Mouse (Mus musculus) midbrain, embryonic 16.5 days (tissue): ENCODE results near the gene Adamts5. TPM values are rescaled to one million over a fixed set of nuclear protein-coding genes. Genes with fewer than 3 reads are reported as not detected.

Experiments used
- ATAC-seq: fragments of 200-750 bp; cut with Nextera tagmentation; 2 replicates; pipeline ENCODE4 v1.8.0; 2017; ENCODE audit warnings: moderate TSS enrichment
- H3K27ac ChIP-seq: fragments of 300-500 bp; sonication (generic); 2 replicates; pipeline ENCODE4 v1.5.1; 2014; ENCODE audit warnings: mild to moderate bottlenecking, low read length, mixed read lengths
- H3K27me3 ChIP-seq: fragments of 300-500 bp; sonication (generic); 2 replicates; pipeline ENCODE4 v1.6.1; 2014; ENCODE audit warnings: low read depth, low read length, mixed read lengths; ENCODE audit not compliant: control insufficient read depth, insufficient read depth
- H3K36me3 ChIP-seq: fragments of 300-500 bp; sonication (generic); 2 replicates; pipeline ENCODE4 v1.6.1; 2014; ENCODE audit warnings: mild to moderate bottlenecking, low read length, moderate library complexity, mixed read lengths; ENCODE audit not compliant: control insufficient read depth, insufficient read depth
- H3K4me1 ChIP-seq: fragments of 300-500 bp; sonication (generic); 2 replicates; pipeline ENCODE4 v1.6.1; 2014; ENCODE audit warnings: mild to moderate bottlenecking, low read length, mixed read lengths; ENCODE audit not compliant: control insufficient read depth, insufficient read depth
- H3K4me2 ChIP-seq: fragments of 300-500 bp; sonication (generic); 2 replicates; pipeline ENCODE4 v1.6.1; 2014; ENCODE audit warnings: mild to moderate bottlenecking, low read length, mixed read lengths
- H3K4me3 ChIP-seq: fragments of 300-500 bp; sonication (generic); 2 replicates; pipeline ENCODE4 v1.5.1; 2014; ENCODE audit warnings: low read depth, mild to moderate bottlenecking, low read length, moderate library complexity, mixed read lengths
- H3K9ac ChIP-seq: fragments of 300-500 bp; sonication (generic); 2 replicates; pipeline ENCODE4 v1.6.1; 2014; ENCODE audit warnings: low read depth, low read length, mixed read lengths
- H3K9me3 ChIP-seq: fragments of 300-500 bp; sonication (generic); replicated peaks from 2 replicates; pipeline ENCODE4 v1.6.1; 2014; ENCODE audit warnings: mild to moderate bottlenecking, low read length, mixed read lengths; ENCODE audit not compliant: control insufficient read depth, poor library complexity, severe bottlenecking
- WGBS: fragments of 180-500 bp; shearing (Covaris S2); extraction: QIAGEN DNeasy Blood & Tissue Kit; methylation state at CpG from one replicate; pipeline ENCODE4 v1.1.7; 2014; 5-methylcytosine and 5-hydroxymethylcytosine counted together
- polyA plus RNA-seq: library from polyadenylated mRNA; unstranded; fragments of >200 nt; fragmentation: Nextera tagmentation; extraction: Ambion mirVana; gene quantifications from 2 replicates; pipeline ENCODE4 v1.2.1, GENCODE M21; 2015

Gene Adamts5
- polyA plus RNA-seq, 1 experiment from 2014 or later = 2.4 TPM

GRCm38 (mm10) chr16:85871248-85871647, 30.4 kb downstream of the Adamts5 start:
- Histone ChIP-seq H3K36me3 (no peaks in the 10 kb centered on the region), H3K27ac (no peak overlapping the region), H3K27me3 (no peaks in the 10 kb centered on the region), H3K9ac (no peak overlapping the region), H3K9me3 (no peaks in the 10 kb centered on the region), H3K4me1 (no peaks in the 10 kb centered on the region), H3K4me3 (no peak overlapping the region), H3K4me2 (no peak overlapping the region)
- ATAC-seq = no peak

DNA sequence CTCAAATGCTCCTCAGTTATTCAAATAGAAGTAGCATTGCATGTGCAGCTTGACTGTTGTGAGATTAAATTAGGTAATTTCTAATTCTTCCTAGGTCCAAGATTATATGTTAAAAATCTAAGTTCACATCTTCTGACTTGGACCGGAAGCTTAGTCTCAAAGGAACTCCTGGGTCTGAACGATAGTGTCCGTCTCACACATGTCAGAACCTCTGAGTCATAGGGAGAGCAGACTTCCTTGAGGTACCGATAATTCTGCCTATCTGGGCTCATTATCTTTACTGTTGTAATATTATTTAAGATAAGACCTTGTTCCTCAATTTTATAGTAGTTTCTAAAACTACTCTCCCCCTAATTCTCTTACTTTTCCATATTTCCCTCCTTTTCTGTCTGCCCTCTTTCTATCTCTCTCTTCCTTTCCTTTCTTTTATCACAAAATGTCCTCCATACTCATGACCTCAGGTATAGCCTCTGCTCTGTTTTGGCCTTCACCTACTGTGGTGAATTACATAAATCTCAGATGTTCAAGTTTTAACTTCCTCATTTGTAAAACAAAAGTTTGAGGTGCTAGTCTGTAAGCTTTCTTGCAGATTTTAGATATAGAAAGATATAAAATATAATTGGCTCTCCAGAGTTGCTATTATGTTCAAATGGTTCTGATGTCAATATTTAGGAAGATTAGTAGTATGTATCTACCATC, 36.8 kb downstream of the Adamts5 start:
- Histone ChIP-seq H3K27me3 (no peaks in the 10 kb centered on the region), H3K4me3 (no peak overlapping the region), H3K4me2 (no peak overlapping the region), H3K9ac (no peak overlapping the region), H3K4me1 (no peaks in the 10 kb centered on the region), H3K36me3 (no peaks in the 10 kb centered on the region; the same call in 1 of the 2 replicates), H3K27ac (no peak overlapping the region), H3K9me3 (no peaks in the 10 kb centered on the region)
- WGBS = 96% methylated on average over 4 of the region's 4 CpGs
- no peak for ATAC-seq

GRCm38 (mm10) chr16:85854505-85854904, 47.1 kb downstream of the Adamts5 start:
- no peak for ATAC-seq
- H3K36me3 ChIP-seq = no peaks in the 10 kb centered on the region
- no peak overlapping the region for H3K9ac ChIP-seq
- no peaks in the 10 kb centered on the region for H3K9me3 ChIP-seq
- no peak overlapping the region for H3K4me3 ChIP-seq
- 95% methylated on average over 5 of the region's 5 CpGs for WGBS
- H3K27me3 ChIP-seq = no peaks in the 10 kb centered on the region
- H3K4me1 ChIP-seq = no peaks in the 10 kb centered on the region
- H3K27ac ChIP-seq = no peak overlapping the region
- H3K4me2 ChIP-seq = no peak overlapping the region

DNA sequence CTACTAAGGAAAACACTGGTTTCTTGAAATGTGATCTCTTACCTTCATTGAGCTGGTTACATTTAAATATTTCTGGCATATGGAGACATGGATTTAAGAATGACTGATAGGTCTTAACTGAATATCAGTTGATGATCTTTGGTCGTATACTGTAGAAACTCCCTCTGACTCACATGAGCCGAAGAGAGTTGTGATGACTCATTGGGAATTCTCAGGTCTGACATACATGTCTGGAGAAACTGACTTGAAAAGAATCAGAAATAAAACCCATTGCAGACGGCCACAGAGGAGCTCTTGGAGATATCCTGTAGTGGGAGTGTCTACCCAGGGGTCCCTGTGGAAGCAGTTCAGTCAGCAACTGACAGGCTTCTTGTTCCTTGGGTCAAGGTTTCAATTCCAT, 74.6 kb downstream of the Adamts5 start:
- Histone ChIP-seq H3K27me3 (no peaks in the 10 kb centered on the region), H3K4me2 (no peak overlapping the region), H3K4me3 (no peak overlapping the region), H3K27ac (no peak overlapping the region), H3K36me3 (no peaks in the 10 kb centered on the region), H3K4me1 (no peaks in the 10 kb centered on the region), H3K9me3 (no peaks in the 10 kb centered on the region), H3K9ac (no peak overlapping the region)
- 81% methylated on average over 3 of the region's 3 CpGs for WGBS
- ATAC-seq = no peak

DNA sequence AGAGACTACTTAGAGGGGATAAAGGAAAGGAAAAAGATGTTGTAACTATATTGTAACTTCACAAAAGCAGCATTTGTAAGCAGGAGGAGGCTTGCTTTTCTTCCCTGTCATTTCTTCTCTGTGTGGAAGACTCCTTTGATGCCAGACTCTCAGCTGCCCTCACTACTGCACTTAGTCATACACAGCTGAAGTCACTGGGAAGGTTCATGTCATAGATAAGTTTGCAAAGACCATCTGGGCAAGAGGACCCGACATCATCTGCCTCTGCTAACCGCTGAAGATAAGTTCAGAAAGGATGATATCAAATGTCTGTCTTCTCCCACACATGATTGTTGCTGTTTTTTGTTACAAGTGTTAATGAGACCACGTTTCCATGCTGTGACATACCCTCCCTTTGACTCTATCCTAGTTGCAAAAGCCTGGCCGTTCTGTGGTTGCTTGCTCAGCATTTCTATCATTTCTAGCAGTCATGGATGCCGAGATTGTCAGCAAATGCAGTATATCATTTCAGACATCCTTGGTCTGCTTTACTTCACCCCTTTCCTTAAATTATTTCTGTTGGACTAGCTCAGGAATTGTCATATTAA, 79.2 kb downstream of the Adamts5 start:
- no peak overlapping the region for H3K4me3 ChIP-seq
- H3K9me3 ChIP-seq = no peaks in the 10 kb centered on the region
- no peak for ATAC-seq
- H3K4me2 ChIP-seq = no peak overlapping the region
- no peak overlapping the region for H3K27ac ChIP-seq
- no peaks in the 10 kb centered on the region for H3K4me1 ChIP-seq
- no peaks in the 10 kb centered on the region for H3K36me3 ChIP-seq
- H3K9ac ChIP-seq = no peak overlapping the region
- H3K27me3 ChIP-seq = no peaks in the 10 kb centered on the region
- 86% methylated on average over 5 of the region's 5 CpGs for WGBS

- H3K4me3 ChIP-seq = no peak overlapping the region
- no peaks in the 10 kb centered on the region for H3K27me3 ChIP-seq
- H3K4me2 ChIP-seq = no peak overlapping the region
- H3K27ac ChIP-seq = no peak overlapping the region
- no peaks in the 10 kb centered on the region for H3K4me1 ChIP-seq
- ATAC-seq = peak; percentile 66
- H3K9ac ChIP-seq = no peak overlapping the region
- H3K36me3 ChIP-seq = no peaks in the 10 kb centered on the region
- WGBS = 56% methylated on average over 5 of the region's 5 CpGs
- H3K9me3 ChIP-seq = no peaks in the 10 kb centered on the region
Measured at GRCm38 (mm10) chr16:85819808-85820458, 81.7 kb downstream of the Adamts5 start.

DNA sequence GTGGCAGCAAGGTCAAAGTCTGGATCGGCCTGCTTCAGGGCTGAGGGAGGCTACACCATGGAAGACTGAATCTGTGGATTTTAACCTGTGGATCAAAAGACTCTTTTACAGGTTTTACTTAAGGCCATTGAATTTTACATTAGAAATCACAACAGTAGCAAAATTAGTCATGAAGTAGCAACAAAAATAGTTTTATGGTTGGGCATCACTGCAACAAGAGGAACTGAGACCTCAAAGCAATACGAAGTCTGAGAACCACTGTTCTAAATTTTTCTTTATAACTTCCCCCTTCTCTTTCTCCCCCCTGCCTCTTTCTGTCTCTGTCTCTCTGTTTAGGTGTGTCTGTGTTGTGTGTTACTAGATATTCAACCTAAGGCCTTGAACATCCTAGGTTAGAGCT, 87.5 kb downstream of the Adamts5 start:
- no peaks in the 10 kb centered on the region for H3K27me3 ChIP-seq
- H3K9me3 ChIP-seq = no peaks in the 10 kb centered on the region
- no peaks in the 10 kb centered on the region for H3K36me3 ChIP-seq
- H3K9ac ChIP-seq = no peak overlapping the region
- H3K27ac ChIP-seq = no peak overlapping the region
- H3K4me1 ChIP-seq = no peaks in the 10 kb centered on the region
- H3K4me2 ChIP-seq = no peak overlapping the region
- H3K4me3 ChIP-seq = no peak overlapping the region
- 96% methylated on average over 2 of the region's 2 CpGs for WGBS
- ATAC-seq = no peak

DNA sequence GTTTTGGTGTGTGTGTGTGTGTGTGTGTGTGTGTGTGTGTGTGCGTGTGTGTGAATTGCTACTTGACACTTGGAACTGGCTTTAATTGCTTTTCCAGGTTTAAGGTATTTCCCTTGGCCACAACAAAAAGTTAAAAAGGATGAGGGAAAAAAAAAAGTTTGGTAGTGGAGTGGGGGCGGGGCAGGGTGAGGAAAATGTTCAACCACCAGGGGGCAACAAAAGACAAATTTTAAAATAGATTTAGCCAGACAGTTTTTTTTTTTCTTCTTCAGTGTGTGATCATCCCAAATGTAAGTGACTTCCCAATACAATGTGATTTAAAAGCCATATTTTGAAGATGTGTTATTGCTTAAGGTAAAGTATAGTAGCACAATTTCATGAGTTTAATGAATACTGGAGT, 94.0 kb downstream of the Adamts5 start:
- Histone ChIP-seq H3K27ac (no peak overlapping the region), H3K27me3 (peaks cover 4% of the 10 kb centered on the region), H3K4me2 (no peak overlapping the region), H3K9ac (no peak overlapping the region), H3K36me3 (no peaks in the 10 kb centered on the region), H3K4me1 (peaks cover 8% of the 10 kb centered on the region; the same call in 1 of the 2 replicates), H3K9me3 (no peaks in the 10 kb centered on the region), H3K4me3 (no peak overlapping the region)
- 13% methylated on average over 2 of the region's 2 CpGs for WGBS
- no peak for ATAC-seq

GRCm38 (mm10) chr16:85807072-85807471, 94.6 kb downstream of the Adamts5 start:
- no peak overlapping the region for H3K4me2 ChIP-seq
- no peak for ATAC-seq
- 22% methylated on average over 3 of the region's 3 CpGs for WGBS

More at GRCm38 (mm10) chr16:85807072-85807471, 94.6 kb downstream of the Adamts5 start:
- Histone ChIP-seq H3K9ac (no peak overlapping the region), H3K27ac (no peak overlapping the region), H3K4me1 (peaks cover 10% of the 10 kb centered on the region; the same call in 1 of the 2 replicates), H3K9me3 (no peaks in the 10 kb centered on the region), H3K4me3 (no peak overlapping the region), H3K27me3 (peaks cover 4% of the 10 kb centered on the region), H3K36me3 (no peaks in the 10 kb centered on the region)
